Mouse (Mus musculus): ENCODE measurements around the gene Arl5c.

Gene Arl5c

DNA sequence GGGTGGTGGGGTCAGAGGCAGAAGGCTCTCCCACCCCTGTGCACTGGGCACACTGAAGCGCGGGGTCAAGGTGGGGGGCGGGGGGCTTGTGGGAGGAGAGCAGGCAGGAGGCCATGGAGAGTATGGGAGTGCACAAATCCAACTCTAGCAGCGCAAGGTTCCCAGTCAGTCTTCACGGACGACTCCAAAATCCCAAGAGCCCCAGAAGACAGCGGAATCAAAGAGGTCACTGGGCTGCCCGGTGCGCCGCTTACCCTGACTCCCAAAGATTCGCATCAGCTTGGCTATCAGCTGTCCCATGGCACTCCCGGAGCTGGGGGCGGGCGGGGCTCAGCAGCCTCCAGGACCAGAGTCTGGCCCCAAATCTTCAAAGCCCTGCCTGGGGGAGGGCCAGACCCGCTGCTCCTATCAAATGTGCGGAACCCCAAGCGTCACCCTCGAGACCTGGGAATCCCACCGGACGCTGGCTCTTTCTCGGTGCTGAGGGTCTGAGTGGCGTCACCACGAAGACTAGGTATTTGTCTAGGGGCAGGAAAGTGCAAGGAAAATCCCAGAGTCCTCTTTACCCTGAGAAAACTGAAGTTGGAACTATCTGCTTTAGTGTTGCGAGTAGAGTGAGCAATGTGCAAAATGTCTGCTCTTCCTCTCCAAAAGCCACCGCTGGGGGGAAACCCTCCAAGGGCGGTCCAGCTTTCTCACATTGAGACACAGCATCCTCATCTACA, at the start of gene Arl5c:
Arl5c (minus strand) TSS at position 618 of the 725 bp plus-strand sequence.
- DNase-seq (ENCODE audit: extremely low spot score), result peak; percentile 65

DNA sequence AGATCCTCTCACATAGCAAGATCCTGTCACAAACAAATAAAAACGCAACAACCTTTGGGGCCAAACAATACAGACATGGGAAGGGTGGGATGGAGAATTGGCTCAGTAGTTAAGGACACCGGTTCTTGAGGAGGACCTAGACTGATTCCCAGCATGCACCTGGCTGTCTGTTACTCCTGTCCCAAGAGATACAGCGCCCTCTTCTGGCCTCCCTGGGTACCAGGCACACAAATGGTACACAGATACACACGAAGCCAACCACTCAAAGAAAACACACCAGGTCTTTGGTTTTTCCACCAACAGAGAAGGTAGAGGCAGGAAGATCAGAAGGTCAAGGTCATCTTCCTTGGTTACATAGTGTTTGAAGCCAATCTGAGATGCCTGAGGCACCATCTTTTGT, 49.6 kb upstream of the Arl5c start:
- no peak for DNase-seq (ENCODE audit: extremely low spot score)

- DNase-seq (ENCODE audit: extremely low spot score), result no peak
These were observed 48.1 kb upstream of the Arl5c start for GRCm38 (mm10) chr11:98044074-98044473.

DNA sequence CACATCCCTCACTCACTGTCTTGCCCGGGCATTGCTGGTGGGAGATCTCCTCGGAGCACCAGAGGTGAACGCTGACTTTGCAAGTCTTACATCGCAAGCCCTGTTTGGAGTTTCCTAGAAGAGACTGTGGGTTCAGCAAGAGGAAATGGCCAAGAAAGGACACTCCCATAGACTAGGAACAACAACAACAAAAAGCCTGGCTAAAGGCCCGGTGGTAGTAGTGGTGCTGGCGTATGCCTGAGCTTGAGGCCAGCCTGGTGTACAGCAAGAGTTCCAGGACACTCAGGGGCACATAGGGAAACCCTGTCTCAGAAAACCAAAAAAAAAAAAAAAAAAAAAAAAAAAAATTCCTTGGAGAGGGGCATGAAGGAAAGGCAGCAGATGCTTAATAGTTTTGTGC, 46.8 kb upstream of the Arl5c start:
- no peak for DNase-seq (ENCODE audit: extremely low spot score)

DNA sequence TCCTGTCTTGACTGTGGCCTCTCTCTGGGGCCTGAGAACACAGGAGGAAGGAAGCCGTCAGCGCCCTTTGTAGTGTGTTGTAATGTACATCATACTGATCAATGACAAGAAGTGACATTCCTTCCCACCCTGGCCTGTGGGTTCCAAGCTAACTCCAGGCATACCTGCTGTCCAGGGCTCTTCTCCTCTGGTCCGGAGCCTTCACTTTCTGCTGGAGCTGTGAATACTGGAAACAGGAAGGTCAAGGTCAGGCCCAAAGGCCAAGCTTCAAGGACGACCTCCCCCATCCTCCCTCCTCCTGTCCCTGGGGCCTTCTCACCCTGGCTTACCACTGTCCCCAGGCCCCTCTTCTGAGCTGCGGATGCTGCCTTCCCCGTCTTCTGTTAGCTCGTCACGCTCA, 45.0 kb upstream of the Arl5c start:
- no peak for DNase-seq (ENCODE audit: extremely low spot score)

DNA sequence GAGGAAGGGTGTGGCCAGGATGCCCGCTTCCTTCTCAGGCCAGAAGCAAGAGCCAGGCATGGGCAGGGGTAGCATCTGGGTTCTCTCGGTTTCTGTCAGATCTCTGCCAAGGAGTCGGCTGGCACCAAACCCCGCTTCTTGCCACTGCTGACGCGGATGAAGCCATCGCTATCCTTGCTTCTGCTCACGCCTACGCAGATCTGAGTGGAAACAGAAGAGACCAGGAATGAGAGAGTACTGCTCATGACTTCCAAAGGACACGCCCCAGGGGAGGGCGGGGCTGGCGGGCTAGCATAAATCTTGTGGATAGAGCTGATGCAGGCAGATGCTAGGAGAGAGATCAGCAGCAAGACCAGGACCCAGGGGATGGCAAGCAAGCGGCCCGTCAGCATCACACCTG, 41.9 kb upstream of the Arl5c start:
- DNase-seq (ENCODE audit: extremely low spot score), result no peak

GRCm38 (mm10) chr11:98035977-98036377, 40.0 kb upstream of the Arl5c start:
- DNase-seq (ENCODE audit: extremely low spot score), result peak; percentile 69

- DNase-seq (ENCODE audit: extremely low spot score), result no peak
These were observed 38.9 kb upstream of the Arl5c start for GRCm38 (mm10) chr11:98034840-98035239.

DNA sequence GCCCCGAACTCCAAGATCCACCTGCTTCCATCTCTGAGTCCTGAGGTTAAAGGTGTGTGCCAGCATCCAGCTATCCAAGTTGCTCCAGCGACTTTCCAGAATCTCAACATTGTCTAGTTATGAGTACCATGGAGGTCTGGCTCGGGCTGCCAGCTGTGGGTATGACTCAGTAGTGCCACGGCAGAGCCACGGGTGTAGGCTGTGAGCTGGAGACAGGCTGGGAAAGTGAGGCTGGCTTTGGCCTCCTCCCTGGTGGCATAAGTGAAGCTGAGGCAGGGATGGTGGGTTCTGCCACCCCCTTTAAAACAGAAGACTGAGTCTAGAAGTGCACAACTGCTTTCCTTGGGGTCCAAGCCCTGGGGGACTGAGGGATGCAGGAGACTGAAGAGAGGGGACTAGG, 38.1 kb upstream of the Arl5c start:
- DNase-seq (ENCODE audit: extremely low spot score), result no peak

GRCm38 (mm10) chr11:98031443-98031770, 35.4 kb upstream of the Arl5c start:
- DNase-seq (ENCODE audit: extremely low spot score), result peak; percentile 84

DNA sequence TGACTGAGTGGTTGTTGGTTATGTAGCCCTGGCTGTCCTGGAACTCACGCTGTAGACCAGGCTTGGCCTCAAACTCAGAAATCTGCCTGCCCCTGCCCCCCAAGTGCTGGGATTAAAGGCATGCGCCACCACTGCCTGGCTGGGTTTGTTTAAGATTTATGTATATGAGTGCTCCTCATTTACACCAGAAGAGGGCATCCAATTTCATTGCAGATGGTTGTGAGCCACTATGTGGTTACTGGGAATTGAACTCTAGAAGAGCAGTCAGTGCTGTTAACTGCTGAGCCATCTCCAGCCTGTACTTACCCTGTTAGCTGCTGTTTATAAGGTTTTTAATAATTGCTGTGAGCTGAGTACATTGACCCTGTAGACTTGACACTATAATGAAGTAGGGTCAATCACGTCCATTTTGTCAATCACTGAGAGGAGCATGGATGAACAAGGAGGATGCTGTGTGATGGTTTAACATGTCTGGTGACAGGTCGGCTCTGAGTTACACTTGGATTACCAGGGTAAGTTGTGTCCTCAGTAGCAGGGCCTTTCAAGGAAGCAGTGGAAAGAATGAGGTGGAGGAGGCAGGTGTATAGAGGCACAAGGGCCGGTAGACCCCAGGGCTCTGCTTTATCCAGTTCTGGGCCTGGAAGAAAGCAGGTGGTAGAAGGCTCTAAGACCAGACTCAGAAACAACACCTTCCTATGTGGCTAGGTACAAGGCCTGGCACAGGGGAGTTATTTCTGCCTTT, 34.9 kb upstream of the Arl5c start:
- DNase-seq (ENCODE audit: extremely low spot score), result peak; percentile 39

DNA sequence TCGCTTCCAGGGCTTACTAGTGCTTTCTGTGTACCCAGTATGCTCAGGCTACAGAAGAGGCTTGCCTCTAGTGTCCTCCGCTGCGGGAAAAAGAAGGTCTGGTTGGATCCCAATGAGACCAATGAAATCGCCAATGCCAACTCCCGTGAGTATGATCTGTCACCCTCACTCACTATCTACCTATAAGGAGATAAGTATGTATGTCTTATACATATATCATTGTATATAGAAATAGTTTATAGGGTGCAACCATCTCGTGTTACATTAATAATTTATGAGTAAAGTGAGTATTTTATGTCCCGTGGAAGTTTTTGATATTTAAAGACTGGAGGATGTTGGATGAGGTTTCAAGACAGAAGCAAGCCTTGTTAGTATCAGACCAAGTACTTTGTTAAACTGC, 31.8 kb upstream of the Arl5c start:
- DNase-seq (ENCODE audit: extremely low spot score), result no peak

GRCm38 (mm10) chr11:98027297-98027688, 31.3 kb upstream of the Arl5c start:
- DNase-seq (ENCODE audit: extremely low spot score), result peak; percentile 32

DNA sequence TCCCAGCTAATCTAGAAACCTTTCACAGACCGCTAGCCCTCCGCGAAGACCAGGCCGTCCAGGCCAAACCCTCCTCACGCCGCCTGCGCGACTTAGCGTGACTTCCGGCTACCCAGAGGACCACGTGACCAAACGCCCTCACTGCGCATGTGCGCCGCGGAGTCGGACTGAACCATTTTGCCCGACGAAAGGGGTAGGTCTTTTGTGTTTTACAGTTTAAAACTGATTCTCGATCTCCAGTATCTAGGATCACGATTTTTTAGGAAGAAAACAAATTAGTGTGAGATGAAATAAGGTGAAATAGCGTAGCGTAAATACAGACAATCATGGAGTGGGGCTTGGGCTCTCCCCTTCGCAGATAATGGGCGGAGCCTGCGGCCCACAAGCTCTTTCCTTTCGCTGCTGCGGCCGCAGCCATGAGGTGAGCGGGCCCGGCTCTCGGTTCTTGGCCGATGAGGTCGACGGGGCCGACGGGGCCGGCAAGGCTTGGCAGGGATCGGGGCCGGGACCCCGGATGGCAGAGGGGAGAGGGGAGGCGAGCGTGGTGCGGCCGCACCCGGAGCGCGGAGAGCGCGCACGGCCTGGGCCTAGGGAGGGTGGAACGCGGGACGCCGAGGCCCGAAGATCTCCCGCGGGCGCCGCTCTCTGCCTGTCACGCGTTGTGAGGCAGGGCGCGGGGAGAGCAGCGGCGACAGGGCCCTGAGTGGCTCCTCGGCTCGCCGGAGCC, 30.8 kb upstream of the Arl5c start, which contains the start of gene Rpl19:
Rpl19 (plus strand) TSS at position 141 of the 727 bp plus-strand sequence.
- peak; percentile 92 for DNase-seq (ENCODE audit: extremely low spot score)

DNA sequence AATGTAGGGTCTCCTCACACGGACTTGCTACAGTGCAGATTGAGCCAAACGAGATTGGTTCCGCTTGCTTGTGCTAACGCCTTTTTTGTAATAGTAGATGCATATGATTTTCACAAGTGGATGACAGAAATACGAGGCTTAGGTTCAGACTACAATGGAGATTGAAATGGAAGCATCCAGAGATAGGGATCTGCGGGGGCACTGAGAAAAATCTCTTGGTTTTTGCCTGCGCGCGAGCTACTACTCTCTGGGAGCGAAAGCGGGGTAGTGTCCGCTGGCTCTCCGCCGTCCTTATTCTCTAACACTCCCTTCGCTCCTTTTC, 30.2 kb upstream of the Arl5c start:
- no peak for DNase-seq (ENCODE audit: extremely low spot score)

DNA sequence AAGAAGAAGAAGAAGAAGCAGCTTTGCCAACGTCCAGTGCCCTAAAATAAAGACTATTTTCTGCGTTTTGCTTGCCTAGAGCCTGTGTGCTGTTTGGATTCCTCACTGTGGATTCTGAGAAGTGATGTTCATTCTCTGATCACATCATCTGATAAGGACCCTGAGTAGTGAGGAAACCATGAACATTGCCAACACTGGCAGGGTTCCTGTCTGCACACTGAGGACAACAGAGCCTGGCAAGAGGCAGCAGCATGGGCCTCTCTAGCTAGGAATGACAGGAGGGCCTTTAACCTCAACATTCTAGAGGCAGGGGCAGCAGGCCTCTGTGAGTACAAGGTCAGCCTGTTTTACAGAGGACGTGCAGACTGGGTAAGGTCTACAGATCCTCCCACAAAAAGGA, 28.5 kb upstream of the Arl5c start:
- no peak for DNase-seq (ENCODE audit: extremely low spot score)

- DNase-seq (ENCODE audit: extremely low spot score), result peak; percentile 91
These were observed 26.8 kb upstream of the Arl5c start, which contains the start of gene Cacnb1 for GRCm38 (mm10) chr11:98022555-98023371. Gene Cacnb1 (minus strand): TSS chr11:98023034.

GRCm38 (mm10) chr11:98022253-98022554, 26.2 kb upstream of the Arl5c start:
- DNase-seq (ENCODE audit: extremely low spot score), result no peak

DNA sequence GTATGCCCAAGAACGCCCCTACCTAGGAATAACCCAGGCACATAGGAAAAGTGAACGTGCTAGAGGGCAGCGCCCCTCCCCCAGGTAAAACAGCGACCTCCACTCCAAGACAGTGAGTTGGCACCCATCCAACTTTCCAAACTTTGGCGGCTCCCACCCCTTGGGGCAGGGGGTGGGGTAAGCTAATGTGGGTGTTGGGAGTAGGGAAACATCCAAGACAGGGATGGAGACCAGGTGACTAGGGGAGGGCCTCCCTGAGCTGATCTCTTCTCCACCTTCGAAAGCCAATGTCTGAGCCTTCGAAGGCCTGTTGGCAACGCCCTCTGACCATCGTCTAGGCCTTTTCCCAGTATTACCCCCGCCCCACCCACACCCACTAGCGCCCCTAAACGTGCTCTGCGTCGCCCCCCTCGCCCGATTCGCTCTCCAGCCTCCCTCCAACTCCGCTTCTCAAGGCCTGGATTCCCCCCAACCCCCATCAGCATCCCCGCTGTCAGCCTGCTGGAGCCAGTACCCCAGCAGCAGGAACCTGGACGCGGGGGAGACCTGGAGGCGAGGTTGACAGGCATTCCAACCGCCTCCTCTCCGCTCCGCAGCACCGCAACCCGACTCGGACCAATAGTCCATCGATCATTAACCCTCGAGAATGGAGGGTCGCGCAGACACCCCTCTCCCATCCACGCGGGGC, 25.7 kb upstream of the Arl5c start:
- DNase-seq (ENCODE audit: extremely low spot score), result no peak

- DNase-seq (ENCODE audit: extremely low spot score), result no peak
These were observed 25.1 kb upstream of the Arl5c start for GRCm38 (mm10) chr11:98021118-98021517.

GRCm38 (mm10) chr11:98020710-98021109, 24.7 kb upstream of the Arl5c start:
- DNase-seq (ENCODE audit: extremely low spot score), result no peak
